Mouse (Mus musculus) bone marrow, adult 2 months (tissue): ENCODE results near the gene Prmt9. TPM values are rescaled to one million over a fixed set of nuclear protein-coding genes. Genes with fewer than 3 reads are reported as not detected.
A peak's percentile ranks its signal among the peaks of the same experiment; 100 is the strongest.

Source experiments
- H3K27ac ChIP-seq: fragments of 200-500 bp; 2 replicates; pipeline ENCODE4 v1.5.1; 2012; ENCODE audit warnings: low read depth, mild to moderate bottlenecking, control low read depth, inconsistent platforms, low read length; ENCODE audit not compliant: control insufficient read depth, poor library complexity, insufficient read depth
- H3K4me1 ChIP-seq: fragments of 200-500 bp; 2 replicates; pipeline ENCODE4 v1.6.1; 2011; ENCODE audit warnings: low read length; ENCODE audit not compliant: control insufficient read depth, insufficient read depth
- H3K4me3 ChIP-seq: fragments of 200-500 bp; replicated peaks from 2 replicates; pipeline ENCODE3; 2011; ENCODE audit warnings: mild to moderate bottlenecking, low read depth, low read length, control low read depth; ENCODE audit not compliant: control insufficient read depth
- CTCF ChIP-seq: fragments of 200-500 bp; IDR thresholded peaks from 2 replicates; pipeline ENCODE4 v1.5.1; 2011; ENCODE audit warnings: low read length, control low read depth; ENCODE audit not compliant: control insufficient read depth, insufficient read depth
- POLR2A ChIP-seq: fragments of 200-500 bp; IDR thresholded peaks from 2 replicates; pipeline ENCODE4 v1.6.1; 2011; ENCODE audit warnings: low read depth, mild to moderate bottlenecking, control low read depth, low read length, borderline replicate concordance; ENCODE audit not compliant: control insufficient read depth
- WGBS: fragments of 180-500 bp; shearing (Covaris S2); methylation state at CpG from one replicate; pipeline ENCODE4 v1.1.7; 2018; 5-methylcytosine and 5-hydroxymethylcytosine counted together
- polyA plus RNA-seq: library from polyadenylated mRNA; stranded (reverse); fragments of >200 nt; gene quantifications from 2 replicates; pipeline ENCODE4 v1.2.4, GENCODE M21; 2011; ENCODE audit warnings: low replicate concordance; ENCODE audit not compliant: missing spikeins, insufficient read depth, insufficient read length

Prmt9 gene
- polyA plus RNA-seq, 1 experiment: 15.1 TPM

GRCm38 (mm10) chr8:77511750-77512493 is 37.3 kb upstream of the Prmt9 start:
- Histone ChIP-seq H3K4me1 (peaks cover 3% of the 10 kb centered on the region), H3K4me3 (no peak overlapping the region), H3K27ac (no peak overlapping the region)
- 83% methylated on average over 13 of the region's 13 CpGs for WGBS
- no peak for TF ChIP-seq POLR2A
- no peak for TF ChIP-seq CTCF

GRCm38 (mm10) chr8:77515201-77515600 is 34.0 kb upstream of the Prmt9 start:
- 85% methylated on average over 8 of the region's 8 CpGs for WGBS
- Histone ChIP-seq H3K27ac (no peak overlapping the region), H3K4me1 (no peaks in the 10 kb centered on the region; the same call in 1 of the 2 replicates), H3K4me3 (no peak overlapping the region)
- TF ChIP-seq CTCF: no peak
- no peak for TF ChIP-seq POLR2A

- WGBS: 83% methylated on average over 8 of the region's 8 CpGs
- Histone ChIP-seq H3K27ac (no peak overlapping the region), H3K4me1 (no peaks in the 10 kb centered on the region; the same call in 1 of the 2 replicates), H3K4me3 (no peak overlapping the region)
- TF ChIP-seq POLR2A: no peak
- no peak for TF ChIP-seq CTCF
Observed at GRCm38 (mm10) chr8:77515786-77516185, 33.4 kb upstream of the Prmt9 start.

- WGBS: 11% methylated on average over 10 of the region's 10 CpGs
- peak overlapping the region; percentile 91 for H3K4me3 ChIP-seq
- H3K27ac ChIP-seq: no peak overlapping the region
- no peak for TF ChIP-seq CTCF
- no peak for TF ChIP-seq POLR2A
- H3K4me1 ChIP-seq: no peaks in the 10 kb centered on the region; the same call in 1 of the 2 replicates
Observed at GRCm38 (mm10) chr8:77516845-77517244, 32.4 kb upstream of the Prmt9 start.

GRCm38 (mm10) chr8:77517301-77518200 is 31.6 kb upstream of the Prmt9 start, which contains the start of gene Arhgap10:
Arhgap10 (minus strand) TSS chr8:77517953.
- Histone ChIP-seq H3K27ac (peak within 1 kb of the TSS; percentile 33; the same call in 1 of the 2 replicates), H3K4me1 (no peaks in the 10 kb centered on the region; the same call in 1 of the 2 replicates), H3K4me3 (peak within 1 kb of the TSS; percentile 91)
- WGBS: under 1% methylated on average over 69 of the region's 95 CpGs
- TF ChIP-seq CTCF (no peak), POLR2A (no peak; the same call in 1 of the 2 replicates)

- Histone ChIP-seq H3K4me3 (peak overlapping the region; percentile 78), H3K4me1 (no peaks in the 10 kb centered on the region; the same call in 1 of the 2 replicates), H3K27ac (0 out of 2 replicates have a peak overlapping the region, but pooled peaks have one; percentile 33)
- WGBS: 5% methylated on average over 33 of the region's 33 CpGs
- no peak for TF ChIP-seq CTCF
- TF ChIP-seq POLR2A: 0 out of 2 replicates have a peak, but pooled peaks have one; percentile 11
Observed at GRCm38 (mm10) chr8:77518201-77519115, 30.7 kb upstream of the Prmt9 start.

GRCm38 (mm10) chr8:77520601-77521000 is 28.6 kb upstream of the Prmt9 start:
- no peak for TF ChIP-seq POLR2A
- no peak for TF ChIP-seq CTCF
- no peaks in the 10 kb centered on the region; the same call in 1 of the 2 replicates for H3K4me1 ChIP-seq
- H3K27ac ChIP-seq: no peak overlapping the region
- 86% methylated on average over 4 of the region's 4 CpGs for WGBS
- H3K4me3 ChIP-seq: no peak overlapping the region
